Mouse (Mus musculus): ENCODE measurements around the gene Nufip2.

DNA sequence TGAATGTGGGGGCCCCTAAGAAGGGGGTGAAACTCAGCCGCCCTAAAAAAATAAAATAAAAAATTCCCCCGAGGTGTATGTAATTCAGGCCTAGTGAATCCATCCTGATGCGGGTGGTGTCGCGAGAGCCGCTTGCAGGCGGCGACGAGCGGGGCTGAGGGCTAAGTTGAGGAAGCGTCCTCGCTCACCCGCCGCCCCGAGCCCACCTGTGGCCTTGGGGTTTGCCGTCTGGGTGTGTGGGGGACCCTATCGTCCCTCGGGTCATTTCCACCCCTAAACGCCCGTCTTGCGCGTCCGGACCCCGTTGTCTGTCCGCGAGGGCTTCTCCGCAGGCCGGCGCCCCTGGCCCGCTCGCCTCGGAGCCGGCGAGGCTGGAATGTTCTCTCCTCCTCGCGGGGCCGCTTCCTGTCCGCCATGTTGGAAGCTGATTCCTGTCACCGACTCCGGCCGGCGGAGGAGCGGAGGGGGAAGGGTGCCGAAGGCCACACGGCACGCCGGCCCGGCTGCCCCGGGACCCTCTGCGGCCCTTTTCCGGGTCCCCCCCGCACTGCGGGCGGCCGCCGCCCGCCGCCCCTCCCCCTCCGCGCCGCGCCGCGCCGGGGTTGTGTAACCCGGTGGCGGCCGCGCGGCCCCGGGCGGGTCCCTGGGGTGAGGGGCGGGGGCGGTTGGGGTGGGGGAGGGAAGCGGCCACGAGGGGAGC, 1.0 kb downstream of the Nufip2 start:
- TF ChIP-seq GATA1 (IDR thresholded peaks at IDR 0.05; ENCODE audit: borderline replicate concordance, low read length) (no peak), FLI1 (IDR thresholded peaks at IDR 0.05; ENCODE audit: low read length) (no peak)

Data from megakaryocyte, embryonic 14.5 days (primary cell).